Mouse (Mus musculus) bone marrow, adult 2 months (tissue): ENCODE results near the gene Mettl8.

Experiments used
- CTCF ChIP-seq: fragments of 200-500 bp; IDR thresholded peaks from 2 replicates; pipeline ENCODE4 v1.5.1; 2011; ENCODE audit warnings: low read length, control low read depth; ENCODE audit not compliant: control insufficient read depth, insufficient read depth
- POLR2A ChIP-seq: fragments of 200-500 bp; IDR thresholded peaks from 2 replicates; pipeline ENCODE4 v1.6.1; 2011; ENCODE audit warnings: low read depth, mild to moderate bottlenecking, control low read depth, low read length, borderline replicate concordance; ENCODE audit not compliant: control insufficient read depth

DNA sequence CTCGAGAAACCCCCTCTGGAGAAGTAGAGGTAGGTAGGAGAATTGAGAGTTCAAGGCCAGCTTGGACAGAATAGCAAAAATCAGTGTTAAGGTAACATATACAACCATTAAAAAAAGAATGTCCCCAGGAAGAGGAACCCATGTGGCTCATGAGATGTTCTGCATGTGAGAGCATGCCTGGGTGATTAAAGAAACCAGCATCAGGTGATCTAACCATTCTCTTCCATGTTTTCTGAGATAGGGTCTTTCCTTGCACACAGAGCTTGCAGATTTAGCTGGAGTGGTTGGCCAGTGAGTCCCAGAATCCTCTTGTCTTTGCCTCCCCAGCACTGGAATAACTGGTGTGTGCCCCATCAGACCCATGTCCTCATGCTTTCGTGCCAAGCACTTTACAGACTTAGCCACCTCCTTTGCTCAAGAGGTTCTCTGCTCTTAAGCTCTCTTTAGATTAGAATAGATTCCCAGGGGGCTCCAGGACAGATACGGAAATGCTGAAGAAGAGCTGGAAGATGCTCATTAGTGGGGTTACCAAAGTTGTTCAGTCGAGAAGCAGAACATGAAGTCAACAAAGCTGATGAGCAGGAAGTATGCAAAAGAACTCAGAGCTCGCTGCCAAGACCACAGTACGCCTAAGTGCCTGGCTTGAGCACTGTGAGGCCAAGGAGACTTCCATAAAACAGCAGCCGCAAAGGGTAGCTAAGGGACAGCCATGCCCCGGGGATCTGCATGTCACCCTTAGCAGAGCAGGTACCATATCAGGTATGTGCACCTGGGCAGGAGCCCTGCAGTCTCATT lies 110.7 kb downstream of the Mettl8 start:
- TF ChIP-seq CTCF (no peak), POLR2A (no peak)
